Mouse (Mus musculus) layer of hippocampus, postnatal 10 days (tissue): ENCODE measurements around the gene Gm10775. TPM values are rescaled to one million over a fixed set of nuclear protein-coding genes. Genes with fewer than 3 reads are reported as not detected.

Experiments
- DNase-seq, 2 experiments: peaks; one replicate each; pipeline ENCODE4 v3.0.0; 2021; ENCODE audit warnings: low spot score in 2 of 2
- long read RNA-seq: library from polyadenylated mRNA; stranded (forward); transcript quantifications from one replicate; pipeline ENCODE4 v2.0.0, GENCODE M21; 2023
- total RNA-seq, 2 experiments: library from RNA; stranded (reverse); gene quantifications; 2 replicates each; pipeline ENCODE4 v1.2.3; 2021

Gene Gm10775
- under 1 TPM; 0.30 to 0.56 TPM for total RNA-seq
- long read RNA-seq: 0 reads

DNA sequence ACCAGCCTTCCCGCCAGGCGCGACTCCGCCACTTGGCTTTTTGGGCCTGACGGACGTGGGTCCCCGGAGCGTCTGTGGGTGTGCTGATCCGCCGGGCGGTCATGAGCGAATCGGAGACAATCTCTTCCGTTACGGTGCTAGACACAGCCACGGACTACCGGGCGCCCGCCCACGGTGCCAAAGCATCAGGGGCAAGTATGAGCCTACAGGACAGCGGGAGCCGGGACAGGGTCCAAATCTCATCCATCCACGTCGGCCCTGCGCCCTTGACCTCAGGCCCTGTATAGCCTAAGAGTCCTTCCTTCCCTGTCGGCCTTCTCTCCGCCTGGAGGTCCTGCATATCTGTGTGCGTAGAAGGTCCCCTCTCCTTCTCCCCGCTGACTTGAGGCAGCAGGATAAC is at the start of gene Gm10775:
Gm10775 (plus strand) TSS at position 301 of the 400 bp plus-strand sequence.
- no peak for DNase-seq

DNA sequence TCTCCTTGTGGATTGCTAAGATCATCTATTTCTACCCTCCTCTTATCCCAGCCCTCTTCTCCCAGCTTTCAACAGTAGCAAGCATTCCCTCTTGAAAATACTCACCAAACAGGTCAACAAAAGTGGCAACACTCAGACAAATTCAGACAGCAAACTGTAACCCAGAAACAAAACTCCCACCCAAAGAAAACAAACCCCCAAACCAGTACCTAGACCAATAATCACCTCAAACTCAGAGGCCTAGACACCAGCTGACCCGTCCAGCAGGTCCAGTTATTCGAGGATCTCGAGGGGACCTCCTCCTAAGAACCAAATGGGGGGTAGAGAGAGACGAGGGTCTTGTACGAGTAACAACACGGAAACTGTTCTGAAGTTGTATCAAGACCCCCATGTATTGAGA is 33.4 kb upstream of the Gm10775 start:
- no peak for DNase-seq

DNA sequence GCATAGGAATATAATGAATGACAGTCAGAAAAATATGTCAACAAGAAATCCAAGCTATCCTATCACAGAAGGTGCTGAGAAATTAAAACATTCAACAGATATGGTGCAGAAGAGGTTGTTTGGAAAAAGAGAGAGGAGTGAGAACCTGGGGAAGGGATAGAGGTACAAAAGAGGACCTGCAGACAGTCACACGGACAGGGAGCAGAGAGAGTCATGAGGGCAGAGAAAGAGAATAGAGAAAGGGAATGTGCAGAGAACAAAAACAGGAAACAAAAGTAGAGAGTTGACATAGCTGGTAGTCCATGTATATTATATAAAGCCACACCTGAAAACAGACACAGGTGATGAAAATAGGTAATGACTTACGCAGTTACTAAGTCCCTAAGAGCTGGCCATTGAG is 32.7 kb upstream of the Gm10775 start:
- DNase-seq: no peak

DNA sequence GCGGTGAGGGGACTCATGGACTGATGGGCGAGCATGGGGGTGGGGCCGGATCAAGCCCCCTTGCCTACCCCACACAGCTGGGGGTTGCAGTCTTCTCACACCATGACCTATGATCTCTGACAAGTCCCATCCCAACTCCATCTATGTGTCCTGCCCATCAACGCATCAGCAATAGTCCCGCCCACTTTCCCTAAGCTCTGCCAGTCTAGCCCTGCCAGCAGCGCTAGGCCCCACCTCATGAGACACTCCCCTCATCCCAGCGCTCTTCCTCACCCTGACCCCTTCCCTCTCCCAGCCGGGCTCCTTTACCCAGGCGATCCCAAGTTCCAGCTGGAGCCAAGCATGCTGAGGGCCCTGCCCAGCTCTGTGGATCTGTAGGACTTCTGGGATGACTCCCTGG is 22.1 kb upstream of the Gm10775 start:
- DNase-seq: no peak

DNA sequence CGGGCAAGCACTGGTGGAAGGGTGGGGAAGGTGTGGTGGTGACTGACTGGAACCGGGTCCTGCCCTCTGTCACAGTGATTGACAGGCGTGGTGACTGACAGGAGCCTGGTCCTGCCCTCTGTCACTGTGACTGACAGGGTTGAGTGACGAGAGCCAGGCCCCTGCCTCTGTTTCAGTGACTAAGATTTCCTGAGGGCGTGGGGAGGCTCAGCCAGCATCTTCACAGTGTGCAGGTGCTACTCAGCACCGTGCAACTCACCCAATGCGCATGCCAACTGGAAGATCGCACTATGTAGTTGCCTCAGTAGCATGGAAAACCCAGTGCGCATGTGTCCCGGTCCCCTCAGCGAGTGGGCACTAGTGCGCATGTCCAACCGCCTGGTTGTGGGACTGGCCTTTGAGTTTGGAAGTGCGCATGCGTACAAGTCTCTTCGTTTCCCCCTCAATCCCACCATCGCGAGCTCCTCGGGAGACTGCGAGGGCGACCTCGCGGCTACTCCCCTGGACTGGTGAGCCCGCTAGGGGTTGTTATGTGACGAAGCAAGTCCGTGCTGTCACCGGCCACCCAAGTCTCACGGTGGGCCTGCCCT is 18.7 kb upstream of the Gm10775 start:
- DNase-seq: peak; percentile 98

DNA sequence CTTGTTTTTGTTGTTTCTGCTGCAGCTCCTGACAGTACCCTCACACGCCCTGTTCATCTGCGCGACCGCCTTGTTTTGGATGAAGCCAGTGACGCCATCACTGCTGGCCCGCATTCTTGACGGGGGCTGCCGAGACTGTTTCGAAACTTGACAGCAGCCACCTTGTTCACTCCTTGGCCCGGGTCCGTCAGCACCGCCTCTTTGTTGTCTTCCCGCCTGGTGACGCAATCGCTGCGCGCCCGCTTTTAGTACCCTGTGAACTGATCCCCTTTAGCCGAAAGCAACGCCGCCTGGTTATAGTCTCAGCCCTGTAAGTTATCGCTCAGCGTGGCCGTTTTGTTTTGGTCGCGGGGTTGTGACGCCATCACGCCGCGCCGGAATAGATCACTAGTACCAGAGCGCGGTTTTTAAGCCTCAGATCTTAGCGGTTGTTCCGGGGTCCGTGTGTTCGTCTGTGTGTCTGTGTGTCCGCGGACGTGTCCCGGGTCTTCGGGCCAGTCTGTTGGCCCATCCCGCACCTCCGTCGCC is 18.2 kb upstream of the Gm10775 start:
- DNase-seq: peak; percentile 94 to 98

DNA sequence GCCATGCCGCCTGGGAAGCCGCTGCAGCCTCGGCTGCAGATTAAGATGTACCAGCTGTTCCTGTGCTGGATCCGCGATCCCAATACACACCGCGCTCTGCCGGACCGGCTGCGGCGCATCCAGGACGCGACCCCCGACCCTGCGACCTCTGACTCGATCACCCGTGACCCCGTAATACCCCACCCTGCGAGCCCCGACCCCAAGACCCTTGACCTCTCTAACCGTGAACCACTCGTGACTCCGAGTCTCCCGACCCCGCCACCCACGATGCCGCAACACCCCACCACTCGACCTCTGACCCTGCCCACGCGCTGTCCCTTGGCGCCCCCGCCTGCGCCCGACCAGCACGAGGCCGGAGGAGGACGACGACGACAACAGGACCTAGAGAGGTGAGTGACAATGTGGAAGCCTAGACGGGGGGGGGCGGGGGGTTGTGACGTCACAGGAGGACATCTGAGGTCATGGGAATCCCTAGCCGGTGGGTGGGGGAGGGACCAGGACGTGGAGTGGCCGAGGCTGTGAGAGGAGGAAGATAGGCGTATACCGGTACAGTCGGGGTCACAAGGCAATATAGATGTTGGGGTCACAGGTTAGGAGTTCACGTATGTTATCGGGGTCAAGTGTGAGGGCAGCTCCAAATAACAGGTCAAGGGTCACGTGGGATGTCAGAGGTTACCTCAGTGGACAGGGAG is 17.6 kb upstream of the Gm10775 start:
- DNase-seq: peak; percentile 26 to 61

DNA sequence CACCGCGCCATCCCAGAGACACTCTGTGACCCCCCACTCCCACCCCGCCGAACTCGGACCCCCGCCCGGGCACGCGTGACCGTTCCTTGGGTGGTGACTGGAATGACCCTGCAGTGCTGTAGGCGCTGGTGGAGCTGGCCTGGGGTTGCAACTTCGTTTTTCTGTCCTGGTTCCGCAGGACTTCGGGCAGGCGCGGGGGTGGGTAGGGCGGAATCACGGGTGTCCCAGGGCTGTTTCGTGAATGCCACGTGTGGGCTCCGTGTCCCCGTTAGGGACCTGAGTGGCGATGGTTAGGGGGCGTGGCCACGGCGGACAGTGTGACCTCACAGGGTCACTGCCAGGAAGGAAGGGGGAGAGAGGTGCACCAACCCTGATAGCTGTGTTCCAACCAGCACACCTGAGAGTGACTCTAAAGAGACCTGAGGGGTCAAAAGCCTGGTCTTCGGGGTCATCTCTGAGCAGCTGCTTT is 17.0 kb upstream of the Gm10775 start:
- no peak for DNase-seq

DNA sequence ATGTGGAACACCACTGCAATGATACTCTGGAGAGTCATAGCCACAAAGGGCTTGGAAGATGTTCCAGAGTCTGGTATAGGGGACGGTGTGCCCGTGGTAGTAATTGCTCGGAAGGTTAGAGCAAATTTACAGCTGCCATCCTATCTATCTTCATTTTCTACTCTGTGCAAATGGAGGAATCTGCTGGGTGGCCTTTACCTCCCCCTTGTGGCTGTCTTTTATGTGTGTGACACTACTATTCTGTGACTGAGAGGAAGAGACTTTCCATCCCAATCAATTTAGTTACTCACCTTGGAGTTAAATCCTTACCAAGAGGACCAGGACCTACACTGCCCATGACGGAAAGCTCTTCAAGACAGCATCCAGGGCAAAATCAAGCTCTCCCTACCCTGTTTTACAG is 16.1 kb upstream of the Gm10775 start:
- DNase-seq: no peak

DNA sequence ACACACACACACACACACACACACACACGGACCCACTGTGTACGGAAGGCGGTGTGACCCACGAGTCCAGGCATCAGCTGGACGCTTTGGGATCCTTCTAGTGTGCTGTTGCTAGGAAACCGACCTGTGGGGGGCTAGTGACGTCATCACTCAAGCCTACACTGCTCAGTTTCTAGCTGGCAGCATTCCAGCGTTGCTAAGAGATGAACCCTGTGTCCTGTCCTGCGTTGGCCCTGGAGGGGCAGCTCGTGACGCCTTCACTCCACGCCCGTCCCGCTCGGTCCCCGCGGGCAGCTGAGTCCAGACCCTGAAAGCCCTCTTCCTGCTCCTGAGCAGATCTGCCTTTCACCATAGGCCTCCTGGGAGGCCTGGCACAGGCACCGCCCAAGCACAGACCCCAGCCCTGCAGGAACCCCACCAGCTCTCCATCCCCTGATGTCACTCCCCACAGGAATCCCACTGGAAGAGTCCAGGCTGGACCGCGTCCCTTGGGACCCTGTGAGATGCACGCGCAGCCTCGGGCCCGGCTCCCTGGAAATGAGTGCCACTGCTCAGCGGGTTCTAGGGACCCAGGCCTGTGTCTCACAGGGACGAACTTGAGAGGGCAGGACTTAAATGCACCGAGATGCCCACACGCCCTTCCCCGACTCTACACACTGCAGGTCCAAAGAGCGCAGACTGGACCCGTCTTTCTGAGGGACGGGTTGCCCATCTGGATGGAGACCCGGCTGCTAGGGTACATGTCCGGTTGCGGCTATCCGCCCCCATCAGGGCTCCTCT is 974 bp upstream of the Gm10775 start:
- DNase-seq: peak; percentile 73

DNA sequence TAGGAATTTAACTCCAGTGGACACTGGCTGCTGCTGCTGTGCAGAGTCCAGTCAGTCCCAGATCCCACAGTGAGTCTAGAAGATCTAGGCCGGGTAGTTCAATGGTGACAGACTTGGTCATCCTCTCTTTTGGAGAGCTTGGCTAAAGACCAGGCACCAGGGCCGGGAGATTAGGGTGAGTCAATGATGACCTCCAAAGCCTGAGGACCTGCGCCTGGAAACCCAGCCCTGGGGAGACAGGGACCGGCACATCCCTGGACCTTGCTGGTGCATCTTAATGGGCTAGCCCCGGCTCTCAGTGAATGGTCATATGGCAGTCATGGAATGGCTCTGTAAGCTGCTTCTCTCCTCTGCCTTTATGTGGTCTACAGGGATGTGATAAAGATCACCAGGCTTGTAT is 2.7 kb downstream of the Gm10775 start:
- DNase-seq: no peak

DNA sequence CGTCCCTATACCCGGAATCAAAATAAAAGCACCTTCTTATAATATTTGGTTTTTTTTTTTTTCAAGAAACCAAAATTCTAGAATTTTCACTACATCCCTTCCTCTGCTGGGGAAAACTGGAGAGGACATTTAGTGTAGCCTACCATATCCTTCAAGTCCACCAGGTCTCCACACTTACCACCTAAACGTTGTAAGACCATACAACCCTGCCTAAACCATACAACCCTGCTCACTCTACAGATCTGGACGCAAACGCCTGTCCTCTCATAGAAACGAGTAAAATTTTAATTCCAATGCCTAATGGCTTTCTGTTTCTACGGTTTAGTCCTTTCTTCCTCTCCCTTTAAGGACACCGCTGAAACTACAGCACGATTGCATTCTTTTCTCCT is 18.6 kb downstream of the Gm10775 start:
- no peak for DNase-seq

DNA sequence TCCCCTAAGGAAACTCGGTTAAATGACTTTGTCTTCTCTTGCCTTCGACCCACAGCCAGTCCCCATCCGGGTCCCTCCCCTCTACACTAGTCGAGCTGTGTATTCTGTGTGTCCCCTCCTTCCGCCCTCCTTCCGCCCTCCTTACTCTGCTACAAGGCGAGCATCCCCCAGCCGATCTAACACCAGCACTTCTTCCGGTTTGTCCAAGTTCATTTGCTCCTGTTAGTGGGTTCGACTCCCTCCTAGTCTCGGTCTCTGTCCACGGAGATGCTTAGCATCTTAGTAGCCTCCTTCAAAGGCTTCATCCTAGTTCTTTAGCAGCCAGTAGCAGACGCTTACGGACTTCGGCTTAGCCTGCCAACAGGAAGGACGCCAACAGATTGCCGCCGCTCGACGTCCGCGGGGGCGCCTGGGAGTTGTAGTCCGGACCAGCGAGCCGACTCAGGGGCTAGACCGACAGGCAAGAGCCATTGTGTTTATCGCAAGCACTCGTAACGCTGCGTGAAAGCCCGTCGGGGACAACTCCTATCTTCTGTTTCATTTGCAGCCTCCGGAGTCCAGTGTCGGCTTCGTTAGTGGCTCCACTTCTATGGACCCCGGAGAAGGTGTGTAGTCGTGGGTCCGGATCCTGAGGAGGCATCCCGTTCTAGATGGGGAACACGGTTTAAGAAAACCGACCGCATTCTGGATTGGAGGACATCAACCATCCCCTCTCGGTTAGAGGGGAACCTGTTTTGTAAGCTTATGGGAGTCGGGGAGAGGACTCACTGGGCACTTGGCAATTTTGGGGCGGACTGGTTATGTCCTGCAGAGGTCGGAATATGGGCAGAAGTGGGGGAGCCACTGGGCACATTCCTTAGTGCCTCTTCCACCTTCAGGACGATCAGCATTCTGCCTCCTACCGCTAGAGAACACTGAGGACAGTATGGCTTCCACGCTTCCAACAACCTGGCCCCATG is 19.3 kb downstream of the Gm10775 start, which contains the start of gene Zfp369:
Zfp369 (plus strand) TSS at position 432 of the 959 bp plus-strand sequence.
- peak; percentile 92 to 94 for DNase-seq

DNA sequence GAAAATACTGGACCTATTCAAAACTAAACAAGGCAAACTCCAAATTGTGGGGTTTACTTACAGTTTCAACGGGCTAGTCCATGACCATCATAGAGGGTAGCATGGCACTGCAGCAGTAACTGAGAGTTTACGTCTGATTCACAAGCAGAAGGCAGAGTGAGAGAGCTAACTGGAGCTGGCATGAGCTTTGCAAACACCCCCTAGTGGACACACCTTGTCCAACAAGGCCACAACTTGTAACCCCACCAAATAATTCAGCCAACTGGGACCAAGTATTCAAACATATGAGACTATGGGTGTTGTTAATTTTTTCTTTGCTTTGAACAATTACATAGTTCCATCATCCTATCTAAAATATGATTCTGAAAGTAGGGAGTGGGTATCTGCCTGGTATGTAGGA is 27.4 kb downstream of the Gm10775 start:
- DNase-seq: no peak

DNA sequence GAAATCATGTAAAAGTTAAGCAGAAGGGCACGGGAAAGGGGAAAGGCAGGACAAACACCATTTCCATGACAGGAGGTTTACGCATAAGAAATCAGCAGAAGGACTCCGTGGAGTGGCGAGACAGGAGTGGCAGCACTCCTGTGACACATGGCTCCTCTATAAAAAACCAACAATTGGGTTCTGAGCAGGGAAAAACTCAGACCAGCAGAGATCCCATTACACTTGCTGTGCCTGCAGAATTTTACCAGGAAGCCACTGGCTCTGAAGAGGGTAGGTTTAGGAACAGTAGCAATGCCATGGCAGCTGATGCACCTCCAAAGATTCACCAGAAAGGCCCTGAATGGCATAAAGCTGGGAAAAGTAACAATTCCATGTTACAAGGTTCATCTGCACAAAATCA is 37.0 kb downstream of the Gm10775 start:
- no peak for DNase-seq

Other genes with a start within 250 kb of the Gm10775 start
- not detected for gene Spata31d1c, start 226.5 kb upstream of the Gm10775 start, total RNA-seq
- not detected for gene Prss47, start 206.8 kb upstream of the Gm10775 start, total RNA-seq
- gene Mfsd14b, start 146.6 kb upstream of the Gm10775 start, total RNA-seq: 10 to 100 TPM; 32.0 to 33.3 TPM
- not detected for gene Olfr465-ps1, start 121.5 kb upstream of the Gm10775 start, total RNA-seq
- gene Olfr466, start 109.3 kb upstream of the Gm10775 start, total RNA-seq: not detected
- gene Nlrp4f, start 53.6 kb upstream of the Gm10775 start, total RNA-seq: under 1 TPM; 0.18 to 0.38 TPM
- 10 to 100 TPM; 68.0 to 71.4 TPM for gene Zfp369, start 19.3 kb downstream of the Gm10775 start, total RNA-seq